ENCODE assay signal across 8 mouse cellular contexts in the genomic region with DNA sequence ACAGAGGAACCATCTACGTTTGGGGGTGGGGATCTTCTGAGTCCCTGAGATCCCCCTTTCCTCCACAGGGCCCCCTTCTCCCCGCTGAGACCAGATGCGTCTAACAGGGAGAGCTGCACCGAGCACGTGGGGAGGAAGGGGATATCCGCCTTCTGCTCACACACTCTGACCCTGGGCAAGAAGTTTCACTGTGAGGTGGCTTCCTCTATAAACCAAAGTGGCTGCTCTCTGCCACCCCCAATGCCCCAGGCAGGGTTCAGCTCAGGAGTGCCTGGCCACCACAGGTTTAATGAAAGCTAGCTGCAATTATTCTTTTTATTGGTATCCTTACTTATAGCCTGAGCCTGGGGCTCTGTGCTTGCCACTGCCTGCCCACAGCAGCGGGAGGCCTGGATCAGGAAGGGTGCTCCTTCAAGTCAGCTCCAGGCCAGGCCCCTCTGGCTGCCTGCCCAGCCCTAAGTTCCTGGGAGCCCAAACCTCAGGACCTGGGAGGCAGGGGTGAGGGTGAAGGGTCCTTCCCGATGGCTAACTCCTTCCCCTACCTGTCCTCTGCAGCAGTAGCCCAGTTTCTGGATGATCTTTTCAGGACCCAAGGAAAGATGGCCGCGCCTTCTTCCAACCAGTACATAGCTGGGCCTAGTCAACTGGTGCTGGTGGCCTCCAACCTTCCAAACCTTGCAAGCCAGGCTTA. TPM values are rescaled to one million over a fixed set of nuclear protein-coding genes. Genes with fewer than 3 reads are reported as not detected.
DNase-seq lines count a peak whose midpoint lies in the region; ATAC-seq lines count a peak whose summit lies in the region.

No protein-coding gene starts in this region.

- H3K4me1 ChIP-seq in forebrain, embryonic 14.5 days (ENCODE audit: control insufficient read depth, insufficient read depth, low read length): peaks cover 13% of the 10 kb centered on the region
- peaks cover 15% of the 10 kb centered on the region; the same call in 1 of the 2 replicates for H3K4me1 ChIP-seq in forebrain, embryonic 11.5 days (replicated peaks; ENCODE audit: control insufficient read depth, insufficient read depth, low read length)
- H3K4me1 ChIP-seq in hindbrain, embryonic 15.5 days (replicated peaks): peaks cover 37% of the 10 kb centered on the region
- H3K4me1 ChIP-seq in liver, embryonic 11.5 days (replicated peaks; ENCODE audit: control insufficient read depth, insufficient read depth, low read length): peaks cover 35% of the 10 kb centered on the region

- no peaks in the 10 kb centered on the region for H3K27me3 ChIP-seq in forebrain, embryonic 14.5 days (replicated peaks; ENCODE audit: control insufficient read depth, insufficient read depth, low read length)
- H3K27me3 ChIP-seq in forebrain, embryonic 11.5 days (ENCODE audit: control insufficient read depth, insufficient read depth, low read length): no peaks in the 10 kb centered on the region
- no peaks in the 10 kb centered on the region for H3K27me3 ChIP-seq in hindbrain, embryonic 15.5 days
- no peaks in the 10 kb centered on the region for H3K27me3 ChIP-seq in liver, embryonic 11.5 days (replicated peaks; ENCODE audit: control insufficient read depth, insufficient read depth, low read length)

- DNase-seq in forebrain, embryonic 14.5 days (ENCODE audit: low spot score): no peak
- DNase-seq in forebrain, embryonic 11.5 days (ENCODE audit: low spot score): no peak
- DNase-seq in T-cell, adult 2 months (ENCODE audit: low spot score): peak; percentile 36
- DNase-seq in liver, embryonic 11.5 days (ENCODE audit: low spot score): no peak
- DNase-seq in spleen, postnatal 4 days (ENCODE audit: low spot score in 2 of 2): peak; percentile 46 to 75
- no peak for DNase-seq in right cerebral cortex, postnatal 14 days
- DNase-seq in frontal cortex, postnatal 10 days (ENCODE audit: low spot score in 2 of 2): no peak

- H3K27ac ChIP-seq in forebrain, embryonic 14.5 days (ENCODE audit: low read depth, low read length): no peak overlapping the region
- H3K27ac ChIP-seq in forebrain, embryonic 11.5 days (ENCODE audit: low read depth, low read length): no peak overlapping the region
- peak overlapping the region; percentile 48 for H3K27ac ChIP-seq in hindbrain, embryonic 15.5 days (replicated peaks)
- H3K27ac ChIP-seq in liver, embryonic 11.5 days (ENCODE audit: low read depth, low read length): peak overlapping the region; percentile 45; the same call in 1 of the 2 replicates

- H3K4me3 ChIP-seq in forebrain, embryonic 14.5 days (ENCODE audit: low read depth, low read length): no peak overlapping the region
- no peak overlapping the region for H3K4me3 ChIP-seq in forebrain, embryonic 11.5 days (ENCODE audit: low read depth, low read length)
- no peak overlapping the region for H3K4me3 ChIP-seq in hindbrain, embryonic 15.5 days
- peak overlapping the region; percentile 81 for H3K4me3 ChIP-seq in liver, embryonic 11.5 days (ENCODE audit: low read depth, low read length)

- H3K36me3 ChIP-seq in forebrain, embryonic 14.5 days (ENCODE audit: control insufficient read depth, insufficient read depth, low read length): peaks cover 48% of the 10 kb centered on the region
- H3K36me3 ChIP-seq in forebrain, embryonic 11.5 days (ENCODE audit: control insufficient read depth, insufficient read depth, low read length): peaks cover 12% of the 10 kb centered on the region; the same call in 1 of the 2 replicates
- H3K36me3 ChIP-seq in hindbrain, embryonic 15.5 days: peaks cover 26% of the 10 kb centered on the region
- peaks cover 17% of the 10 kb centered on the region for H3K36me3 ChIP-seq in liver, embryonic 11.5 days (ENCODE audit: control insufficient read depth, insufficient read depth, low read length)

- WGBS in forebrain, embryonic 14.5 days: 89% methylated on average over 10 of the region's 10 CpGs
- 90% methylated on average over 10 of the region's 10 CpGs for WGBS in forebrain, embryonic 11.5 days
- WGBS in hindbrain, embryonic 15.5 days: 90% methylated on average over 10 of the region's 10 CpGs
- 65% methylated on average over 10 of the region's 10 CpGs for WGBS in liver, embryonic 11.5 days

- H3K4me2 ChIP-seq in forebrain, embryonic 14.5 days (ENCODE audit: low read length): no peak overlapping the region
- no peak overlapping the region for H3K4me2 ChIP-seq in forebrain, embryonic 11.5 days (ENCODE audit: low read depth, low read length, severe bottlenecking)
- no peak overlapping the region for H3K4me2 ChIP-seq in hindbrain, embryonic 15.5 days
- peak overlapping the region; percentile 81 for H3K4me2 ChIP-seq in liver, embryonic 11.5 days

- no peak for ATAC-seq in forebrain, embryonic 14.5 days
- ATAC-seq in forebrain, embryonic 11.5 days (replicated peaks; ENCODE audit: low FRiP score): no peak
- ATAC-seq in hindbrain, embryonic 15.5 days (ENCODE audit: low FRiP score, low read depth): no peak
- ATAC-seq in liver, embryonic 11.5 days (replicated peaks; ENCODE audit: low FRiP score): no peak

- no peaks in the 10 kb centered on the region for H3K9me3 ChIP-seq in forebrain, embryonic 14.5 days (replicated peaks; ENCODE audit: control insufficient read depth, low read length)
- no peaks in the 10 kb centered on the region for H3K9me3 ChIP-seq in forebrain, embryonic 11.5 days (ENCODE audit: control insufficient read depth, low read length)
- no peaks in the 10 kb centered on the region for H3K9me3 ChIP-seq in hindbrain, embryonic 15.5 days
- H3K9me3 ChIP-seq in liver, embryonic 11.5 days (ENCODE audit: control insufficient read depth, low read length): no peaks in the 10 kb centered on the region

- H3K9ac ChIP-seq in forebrain, embryonic 14.5 days (ENCODE audit: low read length): peak overlapping the region; percentile 37; the same call in 1 of the 2 replicates
- no peak overlapping the region for H3K9ac ChIP-seq in forebrain, embryonic 11.5 days (ENCODE audit: low read length)
- no peak overlapping the region for H3K9ac ChIP-seq in hindbrain, embryonic 15.5 days
- peak overlapping the region; percentile 32; the same call in 1 of the 2 replicates for H3K9ac ChIP-seq in liver, embryonic 11.5 days (ENCODE audit: low read depth, low read length)

RNA-seq across cellular contexts. Expression of gene Ppp5c, which starts 2.8 kb away (rescaled TPM):
- 112 and 115 TPM in 2 replicates for polyA plus RNA-seq in forebrain, embryonic 14.5 days (2014; fragmentation: Nextera tagmentation; extraction: Ambion mirVana)
- 123 and 132 TPM in 2 replicates for polyA plus RNA-seq in forebrain, embryonic 11.5 days (2014; fragmentation: Nextera tagmentation; extraction: Ambion mirVana)
- polyA plus RNA-seq in hindbrain, embryonic 15.5 days (2015; fragmentation: Nextera tagmentation; extraction: Ambion mirVana): 125 and 136 TPM in 2 replicates
- 124 and 128 TPM in 2 replicates for polyA plus RNA-seq in liver, embryonic 11.5 days (2014; fragmentation: Nextera tagmentation; extraction: Ambion mirVana)

RNA-seq across cellular contexts. Expression of gene Ccdc8, which starts 32.5 kb away (rescaled TPM):
- polyA plus RNA-seq in forebrain, embryonic 14.5 days (2014; fragmentation: Nextera tagmentation; extraction: Ambion mirVana): 3.4 and 3.7 TPM in 2 replicates
- 19.0 and 19.5 TPM in 2 replicates for polyA plus RNA-seq in forebrain, embryonic 11.5 days (2014; fragmentation: Nextera tagmentation; extraction: Ambion mirVana)
- 7.4 and 7.7 TPM in 2 replicates for polyA plus RNA-seq in hindbrain, embryonic 15.5 days (2015; fragmentation: Nextera tagmentation; extraction: Ambion mirVana)
- polyA plus RNA-seq in liver, embryonic 11.5 days (2014; fragmentation: Nextera tagmentation; extraction: Ambion mirVana): 13.2 and 13.5 TPM in 2 replicates

RNA-seq across cellular contexts. Expression of gene Hif3a, which starts 37.3 kb away (rescaled TPM):
- 2.8 and 5.7 TPM in 2 replicates for polyA plus RNA-seq in forebrain, embryonic 14.5 days (2014; fragmentation: Nextera tagmentation; extraction: Ambion mirVana)
- polyA plus RNA-seq in forebrain, embryonic 11.5 days (2014; fragmentation: Nextera tagmentation; extraction: Ambion mirVana): 8.6 and 10.4 TPM in 2 replicates
- 5.4 and 6.9 TPM in 2 replicates for polyA plus RNA-seq in hindbrain, embryonic 15.5 days (2015; fragmentation: Nextera tagmentation; extraction: Ambion mirVana)
- 28.3 and 32.1 TPM in 2 replicates for polyA plus RNA-seq in liver, embryonic 11.5 days (2014; fragmentation: Nextera tagmentation; extraction: Ambion mirVana)

RNA-seq across cellular contexts. Expression of gene Gm42372, which starts 42.1 kb away (rescaled TPM):
- polyA plus RNA-seq in forebrain, embryonic 14.5 days (2014; fragmentation: Nextera tagmentation; extraction: Ambion mirVana): 3.8 and 3.9 TPM in 2 replicates
- polyA plus RNA-seq in forebrain, embryonic 11.5 days (2014; fragmentation: Nextera tagmentation; extraction: Ambion mirVana): 1.4 and 1.8 TPM in 2 replicates
- polyA plus RNA-seq in hindbrain, embryonic 15.5 days (2015; fragmentation: Nextera tagmentation; extraction: Ambion mirVana): 5.9 and 6.0 TPM in 2 replicates
- 0.15 and 0.16 TPM in 2 replicates for polyA plus RNA-seq in liver, embryonic 11.5 days (2014; fragmentation: Nextera tagmentation; extraction: Ambion mirVana)

RNA-seq across cellular contexts. Expression of gene Psg16, which starts 48.9 kb away (rescaled TPM):
- 1.6 and 2.1 TPM in 2 replicates for polyA plus RNA-seq in forebrain, embryonic 14.5 days (2014; fragmentation: Nextera tagmentation; extraction: Ambion mirVana)
- 0.39 TPM in 1 of 2 replicates, not detected in the other for polyA plus RNA-seq in forebrain, embryonic 11.5 days (2014; fragmentation: Nextera tagmentation; extraction: Ambion mirVana)
- 4.2 and 4.7 TPM in 2 replicates for polyA plus RNA-seq in hindbrain, embryonic 15.5 days (2015; fragmentation: Nextera tagmentation; extraction: Ambion mirVana)
- 0.12 TPM in 2 replicates for polyA plus RNA-seq in liver, embryonic 11.5 days (2014; fragmentation: Nextera tagmentation; extraction: Ambion mirVana)

Comparison
In these comparisons a context has a peak if more than half of its experiments do, and no peak if none do; other contexts are left out.
1. H3K9ac ChIP-seq: peak in forebrain, embryonic 14.5 days (single experiment) and liver, embryonic 11.5 days (single experiment); none in forebrain, embryonic 11.5 days (single experiment) and hindbrain, embryonic 15.5 days (single experiment).
2. DNase-seq: peak in T-cell, adult 2 months (single experiment) and spleen, postnatal 4 days (2 of 2); none in forebrain, embryonic 14.5 days (single experiment), forebrain, embryonic 11.5 days (single experiment), liver, embryonic 11.5 days (single experiment), right cerebral cortex, postnatal 14 days (single experiment) and frontal cortex, postnatal 10 days (0 of 2).
3. H3K27ac ChIP-seq: peak in hindbrain, embryonic 15.5 days (single experiment) and liver, embryonic 11.5 days (single experiment); none in forebrain, embryonic 14.5 days (single experiment) and forebrain, embryonic 11.5 days (single experiment).